Mouse (Mus musculus) hindbrain, embryonic 16.5 days (tissue): Measurements from ENCODE around the gene Slc7a11. TPM values are rescaled to one million over a fixed set of nuclear protein-coding genes. Genes with fewer than 3 reads are reported as not detected.

Experiments used
- ATAC-seq: fragments of 200-750 bp; cut with Nextera tagmentation; 2 replicates; pipeline ENCODE4 v1.8.0; 2017; ENCODE audit warnings: moderate TSS enrichment, moderate library complexity
- H3K27ac ChIP-seq: fragments of 300-500 bp; sonication (generic); 2 replicates; pipeline ENCODE4 v1.5.1; 2014; ENCODE audit warnings: low read depth, mild to moderate bottlenecking, control low read depth, low read length, moderate library complexity
- H3K27me3 ChIP-seq: fragments of 300-500 bp; sonication (generic); replicated peaks from 2 replicates; pipeline ENCODE4 v1.6.1; 2014; ENCODE audit warnings: low read length; ENCODE audit not compliant: control insufficient read depth, insufficient read depth
- H3K36me3 ChIP-seq: fragments of 300-500 bp; sonication (generic); 2 replicates; pipeline ENCODE4 v1.6.1; 2014; ENCODE audit warnings: mild to moderate bottlenecking, low read length, moderate library complexity, mixed read lengths; ENCODE audit not compliant: control insufficient read depth, insufficient read depth
- H3K4me1 ChIP-seq: fragments of 300-500 bp; sonication (generic); 2 replicates; pipeline ENCODE4 v1.6.1; 2014; ENCODE audit warnings: low read depth, low read length; ENCODE audit not compliant: control insufficient read depth, insufficient read depth
- H3K4me2 ChIP-seq: fragments of 300-500 bp; sonication (generic); 2 replicates; pipeline ENCODE4 v1.6.1; 2014; ENCODE audit warnings: mild to moderate bottlenecking, low read length, control low read depth, moderate library complexity
- H3K4me3 ChIP-seq: fragments of 300-500 bp; sonication (generic); 2 replicates; pipeline ENCODE4 v1.5.1; 2014; ENCODE audit warnings: mild to moderate bottlenecking, low read length, control low read depth, moderate library complexity
- H3K9ac ChIP-seq: fragments of 300-500 bp; sonication (generic); 2 replicates; pipeline ENCODE4 v1.6.1; 2014; ENCODE audit warnings: low read depth, mild to moderate bottlenecking, control low read depth, low read length, moderate library complexity
- H3K9me3 ChIP-seq: fragments of 300-500 bp; sonication (generic); 2 replicates; pipeline ENCODE4 v1.6.1; 2014; ENCODE audit warnings: mild to moderate bottlenecking, low read length, moderate library complexity; ENCODE audit not compliant: control insufficient read depth
- WGBS: fragments of 180-500 bp; shearing (Covaris S2); extraction: QIAGEN DNeasy Blood & Tissue Kit; methylation state at CpG from one replicate; pipeline ENCODE4 v1.1.7; 2014; 5-methylcytosine and 5-hydroxymethylcytosine counted together
- polyA plus RNA-seq: library from polyadenylated mRNA; unstranded; fragments of >200 nt; fragmentation: Nextera tagmentation; extraction: Ambion mirVana; gene quantifications from 2 replicates; pipeline ENCODE4 v1.2.1, GENCODE M21; 2015

The Slc7a11 gene
- 3.4 and 3.8 TPM in 2 replicates for polyA plus RNA-seq

GRCm38 (mm10) chr3:50443421-50443916 is at the start of gene Slc7a11:
TSS of gene Slc7a11 (minus strand) at chr3:50443614.
- H3K27ac ChIP-seq, result no peak within 1 kb of the TSS
- 2% methylated on average over 11 of the region's 11 CpGs for WGBS
- peak within 1 kb of the TSS; percentile 53 for H3K9ac ChIP-seq
- no peaks in the 10 kb centered on the region for H3K27me3 ChIP-seq
- peaks cover 9% of the 10 kb centered on the region for H3K4me1 ChIP-seq
- H3K4me3 ChIP-seq, result peak within 1 kb of the TSS; percentile 34
- no peaks in the 10 kb centered on the region for H3K9me3 ChIP-seq
- H3K36me3 ChIP-seq, result no peaks in the 10 kb centered on the region
- peak within 1 kb of the TSS; percentile 70 for H3K4me2 ChIP-seq
- peak; percentile 91 for ATAC-seq

- Histone ChIP-seq H3K4me1 (no peaks in the 10 kb centered on the region), H3K27ac (no peak overlapping the region), H3K4me3 (no peak overlapping the region), H3K27me3 (no peaks in the 10 kb centered on the region), H3K4me2 (no peak overlapping the region), H3K9me3 (peaks cover 3% of the 10 kb centered on the region; the same call in 1 of the 2 replicates), H3K36me3 (no peaks in the 10 kb centered on the region), H3K9ac (no peak overlapping the region)
- 99% methylated on average over 2 of the region's 2 CpGs for WGBS
- ATAC-seq, result no peak
Observed at GRCm38 (mm10) chr3:50491678-50492077, 48.3 kb upstream of the Slc7a11 start.

GRCm38 (mm10) chr3:50484076-50484475 is 40.7 kb upstream of the Slc7a11 start:
- no peaks in the 10 kb centered on the region for H3K9me3 ChIP-seq
- H3K4me2 ChIP-seq, result no peak overlapping the region
- H3K4me1 ChIP-seq, result no peaks in the 10 kb centered on the region
- no peak overlapping the region for H3K27ac ChIP-seq
- 89% methylated on average over 1 of the region's 1 CpGs for WGBS
- ATAC-seq, result no peak
- no peaks in the 10 kb centered on the region for H3K27me3 ChIP-seq
- no peaks in the 10 kb centered on the region for H3K36me3 ChIP-seq
- no peak overlapping the region for H3K4me3 ChIP-seq
- H3K9ac ChIP-seq, result no peak overlapping the region

- H3K4me3 ChIP-seq, result no peak overlapping the region
- H3K4me2 ChIP-seq, result no peak overlapping the region
- H3K27me3 ChIP-seq, result no peaks in the 10 kb centered on the region
- H3K36me3 ChIP-seq, result no peaks in the 10 kb centered on the region
- WGBS, result 93% methylated on average over 2 of the region's 2 CpGs
- no peak overlapping the region for H3K9ac ChIP-seq
- no peak for ATAC-seq
- no peaks in the 10 kb centered on the region for H3K9me3 ChIP-seq
- H3K27ac ChIP-seq, result no peak overlapping the region
- H3K4me1 ChIP-seq, result no peaks in the 10 kb centered on the region
Observed at GRCm38 (mm10) chr3:50462223-50462622, 18.8 kb upstream of the Slc7a11 start.

GRCm38 (mm10) chr3:50457136-50457535 is 13.7 kb upstream of the Slc7a11 start:
- no peak overlapping the region for H3K4me2 ChIP-seq
- ATAC-seq, result no peak
- no peaks in the 10 kb centered on the region for H3K36me3 ChIP-seq
- WGBS, result 89% methylated on average over 5 of the region's 5 CpGs
- H3K9me3 ChIP-seq, result no peaks in the 10 kb centered on the region
- no peak overlapping the region for H3K27ac ChIP-seq
- no peaks in the 10 kb centered on the region for H3K27me3 ChIP-seq
- no peak overlapping the region for H3K4me3 ChIP-seq
- no peak overlapping the region for H3K9ac ChIP-seq
- H3K4me1 ChIP-seq, result no peaks in the 10 kb centered on the region

GRCm38 (mm10) chr3:50456564-50456963 is 13.2 kb upstream of the Slc7a11 start:
- Histone ChIP-seq H3K27ac (no peak overlapping the region), H3K27me3 (no peaks in the 10 kb centered on the region), H3K4me1 (no peaks in the 10 kb centered on the region), H3K4me2 (no peak overlapping the region), H3K9me3 (no peaks in the 10 kb centered on the region), H3K4me3 (no peak overlapping the region), H3K36me3 (no peaks in the 10 kb centered on the region), H3K9ac (no peak overlapping the region)
- 60% methylated on average over 4 of the region's 4 CpGs for WGBS
- no peak for ATAC-seq

- WGBS, result 61% methylated on average over 1 of the region's 1 CpGs
Observed at GRCm38 (mm10) chr3:50456023-50456422, 12.6 kb upstream of the Slc7a11 start.

GRCm38 (mm10) chr3:50445050-50445775 is 1.8 kb upstream of the Slc7a11 start:
- no peak for ATAC-seq
- H3K4me3 ChIP-seq, result no peak overlapping the region
- H3K27me3 ChIP-seq, result no peaks in the 10 kb centered on the region
- H3K4me1 ChIP-seq, result peaks cover 9% of the 10 kb centered on the region
- no peak overlapping the region for H3K4me2 ChIP-seq
- no peak overlapping the region for H3K9ac ChIP-seq
- no peak overlapping the region for H3K27ac ChIP-seq
- WGBS, result 61% methylated on average over 10 of the region's 10 CpGs
- no peaks in the 10 kb centered on the region for H3K9me3 ChIP-seq
- no peaks in the 10 kb centered on the region for H3K36me3 ChIP-seq

More at GRCm38 (mm10) chr3:50456023-50456422, 12.6 kb upstream of the Slc7a11 start:
- H3K27ac ChIP-seq, result no peak overlapping the region
- no peaks in the 10 kb centered on the region for H3K36me3 ChIP-seq
- H3K4me1 ChIP-seq, result no peaks in the 10 kb centered on the region
- no peaks in the 10 kb centered on the region for H3K9me3 ChIP-seq
- H3K4me3 ChIP-seq, result no peak overlapping the region
- H3K27me3 ChIP-seq, result no peaks in the 10 kb centered on the region
- ATAC-seq, result no peak
- no peak overlapping the region for H3K9ac ChIP-seq
- H3K4me2 ChIP-seq, result no peak overlapping the region

- Histone ChIP-seq H3K4me1 (peaks cover 9% of the 10 kb centered on the region), H3K27me3 (no peaks in the 10 kb centered on the region), H3K9ac (0 out of 2 replicates have a peak overlapping the region, but pooled peaks have one; percentile 18), H3K27ac (no peak overlapping the region), H3K4me3 (peak overlapping the region; percentile 34), H3K9me3 (no peaks in the 10 kb centered on the region), H3K4me2 (peak overlapping the region; percentile 70), H3K36me3 (no peaks in the 10 kb centered on the region)
- ATAC-seq, result peak; percentile 40; the same call in 1 of the 2 replicates
- WGBS, result 13% methylated on average over 9 of the region's 9 CpGs
Observed at GRCm38 (mm10) chr3:50443942-50444341, 528 bp upstream of the Slc7a11 start.
